Mouse (Mus musculus) hematopoietic stem cell, adult 5-6 weeks (primary cell): Measurements from ENCODE around the gene Cirbp. TPM values are rescaled to one million over a fixed set of nuclear protein-coding genes. Genes with fewer than 3 reads are reported as not detected.

Source experiments
- ATAC-seq, 2 experiments: fragments of 125-278 bp in 1 of 2; replicated peaks in 1 of 2; 2 replicates each; pipeline ENCODE4 v1.8.0; 2016 to 2017; ENCODE audit warnings: inconsistent platforms in 2 of 2, mild to moderate bottlenecking in 2 of 2, moderate number of reproducible peaks in 2 of 2, low read depth in 1 of 2, moderate TSS enrichment in 1 of 2; ENCODE audit not compliant: low FRiP score in 2 of 2, poor library complexity in 2 of 2, severe bottlenecking in 2 of 2, insufficient read depth in 1 of 2, low TSS enrichment in 1 of 2
- total RNA-seq: library from RNA; stranded (forward); fragments of 172-1452, 232-1000 nt; gene quantifications from 2 replicates; pipeline ENCODE4 v1.2.3, GENCODE M21; 2017

Cirbp gene
- total RNA-seq, 1 experiment from 2014 or later = 93.6 TPM

GRCm38 (mm10) chr10:80170052-80170451 lies 4.3 kb downstream of the Cirbp start:
- ATAC-seq = no peak

GRCm38 (mm10) chr10:80170601-80171021 lies 4.8 kb downstream of the Cirbp start:
- ATAC-seq = no peak

DNA sequence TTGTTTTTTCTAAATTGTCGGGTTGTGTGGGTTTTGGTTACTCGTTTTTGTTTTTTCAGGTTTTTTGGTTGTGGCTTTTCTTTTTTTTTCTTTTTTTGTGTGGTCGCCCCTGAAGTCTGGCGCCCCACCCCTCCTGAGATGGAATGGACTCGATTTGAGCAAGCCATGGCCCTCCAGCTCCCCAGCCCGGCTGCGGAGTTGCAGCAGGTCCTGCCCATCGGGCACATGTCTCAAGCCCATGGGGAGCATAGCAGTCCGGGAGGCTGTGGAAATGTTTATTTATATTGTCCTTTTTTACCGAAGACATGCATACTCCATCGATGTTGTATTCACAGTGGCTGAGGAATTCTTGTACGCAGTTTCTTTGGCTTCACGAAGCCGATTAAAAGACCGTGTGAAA lies 5.5 kb downstream of the Cirbp start:
- ATAC-seq = no peak

- no peak for ATAC-seq
Observed at GRCm38 (mm10) chr10:80171760-80172526, 6.2 kb downstream of the Cirbp start.

- ATAC-seq = peak; percentile 82 to 84
Observed at GRCm38 (mm10) chr10:80172527-80173292, 6.9 kb downstream of the Cirbp start, which contains the start of gene 1600002K03Rik. Gene 1600002K03Rik (plus strand): TSS chr10:80172944.

DNA sequence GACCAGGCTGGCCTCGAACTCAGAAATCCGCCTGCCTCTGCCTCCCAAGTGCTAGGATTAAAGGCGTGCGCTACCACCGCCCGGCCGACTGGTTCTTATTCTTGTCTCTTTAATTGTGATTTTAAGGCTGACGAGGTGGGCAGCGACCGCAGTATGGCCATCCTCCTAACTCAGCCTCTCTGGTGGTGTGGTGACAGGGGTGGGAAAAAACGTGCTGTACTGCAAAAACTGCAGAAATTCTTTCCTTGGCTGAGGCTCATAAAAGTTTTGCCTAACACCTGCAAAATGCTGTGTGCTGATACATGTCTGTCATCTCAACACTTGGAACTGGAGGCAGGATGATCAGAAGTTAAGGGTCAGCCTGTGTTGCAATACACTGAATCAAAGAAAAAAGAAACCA lies 7.6 kb downstream of the Cirbp start:
- no peak for ATAC-seq

DNA sequence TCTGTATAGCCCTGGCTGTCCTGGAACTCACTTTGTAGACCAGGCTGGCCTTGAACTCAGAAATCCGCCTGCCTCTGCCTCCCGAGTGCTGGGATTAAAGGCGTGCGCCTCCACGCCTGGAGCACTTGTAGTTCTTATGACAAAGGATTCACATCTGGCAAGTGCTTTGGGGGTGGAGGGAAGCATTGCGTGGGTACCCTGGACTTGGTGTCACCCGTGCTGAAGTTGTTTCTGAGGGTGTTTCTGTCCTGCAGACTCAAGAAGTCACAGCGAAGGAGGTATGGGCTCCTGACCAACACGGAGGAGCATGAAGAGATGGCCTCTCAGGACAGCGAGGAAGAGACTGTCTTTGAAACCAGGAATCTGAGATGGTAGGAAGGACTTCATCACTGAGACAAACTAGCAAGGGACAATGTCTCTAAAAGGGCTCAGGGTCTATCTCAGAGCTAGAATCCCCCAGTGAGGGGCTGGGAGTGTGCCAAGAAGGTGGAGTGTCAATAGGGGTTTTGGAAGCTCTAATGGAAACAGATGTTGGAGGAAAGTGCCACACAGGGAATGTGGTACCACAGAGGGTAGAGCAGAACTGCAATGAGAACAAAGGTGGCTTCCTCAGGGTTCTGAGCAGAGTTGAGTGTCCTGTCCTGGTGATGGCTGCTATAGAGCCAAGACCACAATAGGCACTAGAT lies 8.3 kb downstream of the Cirbp start:
- no peak for ATAC-seq

DNA sequence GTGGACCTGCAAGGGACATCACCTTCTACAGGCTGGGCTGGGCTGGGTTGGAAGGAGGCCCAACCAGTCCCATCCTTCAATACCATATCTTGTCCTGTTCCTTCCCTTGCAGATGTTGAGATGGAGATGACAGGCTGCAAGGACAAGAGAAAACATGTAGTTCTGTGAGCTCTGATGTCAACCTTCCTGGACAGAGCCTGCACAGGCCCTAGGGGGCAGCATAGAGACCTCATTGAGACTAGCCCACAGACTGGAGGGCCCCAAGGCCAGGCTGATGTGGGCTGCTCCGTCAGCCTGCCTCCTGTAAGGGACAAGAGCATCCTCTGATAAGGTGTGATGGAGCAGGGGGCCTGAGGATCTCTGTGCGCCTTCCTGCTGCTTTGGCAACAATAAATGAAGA lies 8.9 kb downstream of the Cirbp start:
- no peak for ATAC-seq

DNA sequence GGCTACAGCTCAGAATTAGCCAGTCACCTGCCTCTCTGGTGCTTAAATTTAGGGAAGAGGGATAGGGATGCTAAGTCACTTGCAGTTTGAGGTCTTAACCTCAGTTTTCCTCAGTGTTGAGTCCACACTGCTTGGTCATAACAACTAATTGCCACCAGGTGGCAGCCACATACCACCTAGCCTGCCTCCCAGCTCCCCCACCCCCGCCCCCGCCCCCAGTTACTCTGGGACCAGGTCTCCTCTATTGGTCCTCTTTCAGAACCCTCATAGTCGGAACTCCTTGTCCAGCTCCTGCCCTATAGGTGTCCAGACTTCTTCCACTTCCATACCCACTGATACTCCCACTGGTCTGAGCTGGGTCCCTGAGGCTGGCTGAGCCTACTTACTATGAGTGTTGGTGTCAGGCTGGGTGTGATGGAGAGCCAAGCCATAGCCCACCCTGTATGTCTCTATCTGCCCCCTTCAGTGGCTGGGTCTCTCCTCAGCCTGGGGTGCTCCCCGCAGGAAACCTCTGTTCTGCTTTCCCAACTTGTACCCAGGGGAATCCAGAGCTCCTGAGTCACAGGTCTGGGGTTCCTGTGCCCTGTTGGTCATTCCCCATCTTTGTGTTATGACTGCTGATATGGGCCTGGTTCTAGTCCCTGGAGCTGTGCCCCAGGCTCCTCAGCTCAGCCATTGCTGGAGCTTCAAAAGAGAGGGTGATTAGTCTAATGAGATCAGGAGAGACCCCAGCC lies 9.9 kb downstream of the Cirbp start:
- ATAC-seq = 0 out of 4 replicates have a peak, but pooled peaks of 1 of the 2 experiments have one; percentile 22

DNA sequence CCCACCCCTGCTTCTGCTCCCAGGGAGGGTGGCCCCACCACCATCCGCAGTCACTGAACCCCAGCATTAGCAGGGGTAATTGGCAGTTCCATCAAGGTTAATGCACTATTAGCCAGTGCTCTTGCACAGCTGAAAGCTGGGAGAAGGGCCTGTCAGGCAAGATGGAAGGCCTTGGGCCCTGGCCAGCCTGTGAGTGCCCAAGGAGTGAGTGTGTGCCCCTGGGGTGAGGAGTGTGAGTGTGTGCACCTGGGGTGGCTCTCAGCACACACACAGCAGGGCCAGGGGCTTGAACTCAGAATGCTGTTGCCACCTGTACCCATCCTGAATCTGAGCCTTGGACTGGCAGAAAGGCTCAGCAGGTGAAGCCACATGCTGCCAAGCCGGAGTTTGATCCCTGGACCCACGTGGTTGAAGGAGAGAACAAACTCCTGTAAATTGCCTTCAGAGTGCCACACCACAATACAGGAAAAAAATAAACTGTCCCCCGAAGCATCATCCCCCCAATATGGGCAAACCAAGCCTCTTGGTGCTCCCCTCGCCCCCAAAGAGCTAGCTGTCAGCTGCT lies 10.6 kb downstream of the Cirbp start:
- no peak for ATAC-seq

DNA sequence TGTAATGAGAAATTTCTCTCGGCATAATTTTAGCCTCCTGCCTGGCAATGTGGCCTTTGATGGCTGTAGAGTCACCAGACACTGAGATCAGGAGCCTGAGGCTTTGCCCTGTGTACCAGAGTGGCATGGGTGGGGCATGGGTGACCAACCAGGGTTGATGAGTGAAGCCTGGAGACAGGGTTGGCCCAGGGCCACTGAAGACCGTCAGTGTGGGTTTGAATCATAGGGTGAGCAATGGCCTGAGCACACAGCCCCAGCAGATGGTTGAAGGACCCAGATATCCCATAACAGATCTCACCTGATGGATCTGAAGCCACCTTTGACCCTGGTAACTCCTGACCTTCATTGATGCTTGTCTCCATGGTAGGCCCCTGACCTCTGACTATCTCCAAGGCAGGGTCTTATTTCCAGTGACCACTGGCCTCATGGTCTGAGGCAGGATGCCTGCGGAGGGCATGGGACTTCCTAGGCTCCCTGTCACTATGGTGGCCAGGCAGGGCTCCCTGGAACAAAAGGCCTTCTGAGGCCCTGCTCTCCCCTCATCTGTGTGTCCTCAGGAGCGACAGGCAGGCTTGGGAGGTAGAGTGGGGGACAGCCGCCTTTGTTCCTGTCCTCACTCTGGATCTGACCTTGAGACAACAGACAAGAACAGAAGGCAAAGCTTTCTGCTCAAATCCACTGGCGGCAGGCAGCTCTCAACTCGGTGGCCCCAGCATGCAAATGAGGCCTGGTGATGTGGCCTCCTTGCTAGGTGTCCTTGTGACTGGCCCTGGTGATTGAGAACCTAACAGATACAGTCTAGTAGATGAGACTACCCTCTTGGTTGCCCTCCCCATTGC lies 11.9 kb downstream of the Cirbp start:
- ATAC-seq = no peak

GRCm38 (mm10) chr10:80179068-80180051 lies 13.6 kb downstream of the Cirbp start, which contains the start of gene Efna2:
Gene Efna2 (plus strand): TSS chr10:80179482.
- no peak for ATAC-seq

- ATAC-seq = no peak
Observed at GRCm38 (mm10) chr10:80180288-80180687, 14.5 kb downstream of the Cirbp start.

GRCm38 (mm10) chr10:80180823-80181222 lies 15.0 kb downstream of the Cirbp start:
- ATAC-seq = no peak

DNA sequence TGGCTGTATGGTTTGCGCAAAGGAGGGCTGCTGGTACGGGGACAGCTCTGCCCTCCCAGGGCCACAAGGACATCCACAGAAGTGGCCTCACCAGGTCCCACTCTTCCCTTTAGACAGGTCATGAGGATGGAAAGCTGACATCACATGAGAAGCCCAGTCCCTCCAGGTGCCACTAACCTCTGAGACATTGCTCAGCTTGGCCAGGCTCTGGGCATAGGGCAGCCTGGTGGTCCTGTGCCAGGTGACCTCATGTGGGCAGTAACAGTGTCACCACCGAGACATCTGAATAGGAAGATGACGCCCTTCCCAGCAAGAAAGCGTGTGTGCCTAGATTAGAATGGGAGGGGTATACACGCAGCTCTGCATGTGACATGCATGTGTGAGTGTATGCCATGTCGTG lies 16.8 kb downstream of the Cirbp start:
- no peak for ATAC-seq
